Mouse (Mus musculus): ENCODE data around the gene Bpifb1. TPM values are rescaled to one million over a fixed set of nuclear protein-coding genes. Genes with fewer than 3 reads are reported as not detected.

Bpifb1 gene
- polyA plus RNA-seq (2017; shearing (Covaris generic)) = not detected

DNA sequence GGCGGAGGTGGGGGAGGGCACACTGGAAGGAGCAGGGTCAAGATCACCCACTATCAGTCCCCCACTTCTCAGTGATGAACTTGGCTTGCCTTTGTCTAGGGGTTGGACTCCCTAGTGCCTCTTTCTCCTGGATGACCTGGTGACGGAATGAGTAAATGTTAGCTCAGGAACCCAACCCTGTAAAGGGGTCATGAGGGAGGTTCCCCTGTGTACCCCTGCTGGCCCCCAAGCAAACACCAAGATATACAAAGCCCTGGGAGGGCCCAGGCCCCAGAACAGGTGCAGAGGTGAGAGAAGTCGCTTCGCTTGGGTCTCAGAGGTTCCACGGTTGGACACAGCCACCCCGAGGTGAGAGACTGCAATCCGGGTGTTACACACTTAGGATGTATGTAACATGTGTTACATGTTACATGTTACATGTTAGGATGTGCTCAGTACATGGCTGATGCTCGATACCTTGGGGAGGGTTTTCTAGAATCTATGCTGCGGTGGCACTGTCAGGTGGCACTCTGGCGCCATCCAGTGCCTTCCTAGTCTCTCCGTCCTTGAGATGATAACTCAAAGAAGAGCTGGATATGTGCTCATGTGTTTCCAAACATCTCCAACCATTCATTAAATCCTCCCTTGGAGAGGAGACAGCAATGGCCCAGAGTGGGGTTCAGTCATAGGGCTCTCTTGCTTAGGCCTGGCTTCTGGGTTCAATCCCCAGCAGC lies at the start of gene Bpifb1:
TSS of gene Bpifb1 (plus strand) at position 273 of the 713 bp plus-strand sequence.

DNA sequence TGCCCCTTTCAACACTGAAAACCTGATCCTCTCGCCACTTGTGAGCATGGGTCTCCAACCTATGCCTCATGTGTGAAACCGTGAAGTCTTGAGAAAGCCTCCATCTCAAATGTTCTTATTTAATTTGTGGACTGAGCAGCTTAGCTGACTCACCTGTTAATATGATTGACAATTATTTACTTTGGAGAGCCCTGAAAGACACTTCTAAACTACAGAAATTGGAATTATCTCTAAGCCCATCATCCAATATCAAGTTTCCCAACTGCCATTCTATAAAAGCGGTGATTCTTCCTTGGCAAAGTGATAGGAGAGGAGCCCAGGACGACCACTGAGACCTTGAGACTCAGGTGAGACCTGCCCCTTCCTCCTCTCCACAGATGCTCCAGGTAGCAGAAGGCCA lies 48.0 kb upstream of the Bpifb1 start, which contains the start of gene Bpifa1:
TSS of gene Bpifa1 (plus strand) at position 301 of the 400 bp plus-strand sequence.

DNA sequence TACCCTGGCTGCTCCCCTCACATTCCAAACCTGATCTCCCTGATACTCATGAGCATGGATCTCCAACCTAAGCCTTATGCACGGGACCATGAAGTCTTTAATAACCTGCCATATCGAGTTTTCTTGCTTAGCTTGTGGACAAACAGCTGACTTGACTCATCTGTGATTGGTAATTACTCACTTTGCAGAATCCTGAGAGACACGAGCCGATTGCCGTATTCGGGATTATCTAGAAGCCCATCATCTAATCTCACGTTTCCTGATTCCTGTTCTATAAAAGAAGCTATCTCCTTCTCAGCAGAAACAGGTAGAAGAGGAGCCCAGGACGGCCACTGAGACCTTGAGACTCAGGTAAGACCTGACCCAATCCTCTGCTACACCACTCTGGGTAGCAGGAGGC lies 28.3 kb upstream of the Bpifb1 start, which contains the start of gene Bpifa5:
TSS of gene Bpifa5 (plus strand) at position 301 of the 400 bp plus-strand sequence.

DNA sequence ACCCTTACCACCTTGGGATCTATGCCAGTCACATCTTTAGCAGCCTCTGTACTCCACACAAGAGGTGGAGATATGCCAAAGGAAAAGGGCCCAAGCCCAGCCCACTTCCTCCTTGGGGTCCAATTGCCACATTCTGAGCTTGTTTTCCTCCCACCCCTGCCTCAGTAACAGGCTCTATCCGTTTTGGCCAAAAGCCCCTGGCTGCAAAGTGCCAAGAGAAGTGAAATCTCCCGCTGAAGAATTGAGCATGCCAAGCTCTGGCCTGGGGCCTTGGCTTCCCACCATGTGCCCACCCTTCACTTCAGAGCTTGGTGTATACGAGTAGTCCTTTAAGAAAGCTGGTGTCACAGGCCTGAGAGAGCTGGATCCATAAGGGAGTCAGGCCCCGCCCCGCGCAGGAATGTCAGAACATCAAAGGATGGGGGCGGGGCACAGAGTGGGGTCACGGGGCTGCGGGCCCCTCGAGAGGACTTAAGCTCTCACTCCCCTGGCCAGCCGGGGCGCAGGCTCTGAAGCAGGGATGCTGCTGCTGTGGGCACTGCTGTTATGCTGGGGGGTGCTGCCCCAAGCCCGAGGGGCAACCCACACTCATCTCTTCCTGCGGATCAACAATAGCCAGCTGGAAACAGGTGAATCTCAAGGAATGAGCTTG lies 32.8 kb downstream of the Bpifb1 start, which contains the start of gene Bpifb5:
TSS of gene Bpifb5 (plus strand) at position 478 of the 652 bp plus-strand sequence.

DNA sequence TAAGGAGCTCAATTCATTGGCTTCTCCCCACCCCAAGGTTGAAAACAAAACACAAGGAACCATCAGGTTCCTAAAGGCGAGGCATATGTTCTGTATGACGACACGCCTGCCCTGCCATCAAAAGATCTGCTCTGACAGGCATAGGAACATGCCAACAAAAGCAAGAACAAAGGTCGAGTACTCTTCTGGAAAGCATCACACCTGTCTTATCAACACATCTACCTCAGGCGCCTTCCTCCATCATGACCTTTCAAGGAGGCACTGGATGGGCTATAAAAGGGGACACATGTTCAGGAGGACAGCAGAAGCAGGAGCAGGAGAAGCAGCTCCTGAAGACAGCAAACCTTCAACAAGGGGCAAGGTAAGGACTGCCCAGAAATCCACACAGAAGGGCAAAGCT lies 66.9 kb downstream of the Bpifb1 start, which contains the start of gene Bpifb9a:
TSS of gene Bpifb9a (plus strand) at position 301 of the 400 bp plus-strand sequence.

Other genes with a start within 250 kb of the Bpifb1 start
- gene Bpifa6, start 215.9 kb upstream of the Bpifb1 start, polyA plus RNA-seq (2017; shearing (Covaris generic)) = not detected
- not detected for gene Bpifa2, start 182.6 kb upstream of the Bpifb1 start, polyA plus RNA-seq (2017; shearing (Covaris generic))
- gene Bpifa3, start 60.5 kb upstream of the Bpifb1 start, polyA plus RNA-seq (2017; shearing (Covaris generic)) = not detected
- not detected for gene Bpifa1, start 47.9 kb upstream of the Bpifb1 start, polyA plus RNA-seq (2017; shearing (Covaris generic))
- gene Bpifa5, start 28.2 kb upstream of the Bpifb1 start, polyA plus RNA-seq (2017; shearing (Covaris generic)) = not detected
- gene Bpifb5, start 32.9 kb downstream of the Bpifb1 start, polyA plus RNA-seq (2017; shearing (Covaris generic)) = not detected
- not detected for gene Bpifb9a, start 67.0 kb downstream of the Bpifb1 start, polyA plus RNA-seq (2017; shearing (Covaris generic))
- not detected for gene Bpifb9b, start 116.4 kb downstream of the Bpifb1 start, polyA plus RNA-seq (2017; shearing (Covaris generic))
- 14.9 TPM for gene Cdk5rap1, start 182.2 kb downstream of the Bpifb1 start, polyA plus RNA-seq (2017; shearing (Covaris generic))
- gene Snta1, start 217.3 kb downstream of the Bpifb1 start, polyA plus RNA-seq (2017; shearing (Covaris generic)) = not detected
- 34.7 TPM for gene Cbfa2t2, start 245.7 kb downstream of the Bpifb1 start, polyA plus RNA-seq (2017; shearing (Covaris generic))

Measured in naive thymus-derived CD4-positive, alpha-beta T cell, adult 5 months (primary cell).